Mouse (Mus musculus) midbrain, embryonic 14.5 days (tissue): ENCODE measurements at regions not wholly inside any gene's neighbourhood (a gene's known extent, or its start where the extent isn't known, plus 50 kb on each side); places are given as distances from the start of the nearest gene placed in this dataset.

Source experiments
- ATAC-seq: fragments of 200-750 bp; cut with Nextera tagmentation; 2 replicates; pipeline ENCODE4 v1.8.0; 2017; ENCODE audit warnings: moderate number of reproducible peaks, moderate library complexity; ENCODE audit not compliant: low FRiP score, low TSS enrichment
- DNase-seq: peaks from one replicate; pipeline ENCODE4 v3.0.0-alpha.2; 2015
- H3K27ac ChIP-seq: fragments of 300-500 bp; sonication (generic); replicated peaks from 2 replicates; pipeline ENCODE4 v1.5.1; 2014; ENCODE audit warnings: mild to moderate bottlenecking, low read depth, low read length, moderate library complexity
- H3K27me3 ChIP-seq: fragments of 300-500 bp; sonication (generic); 2 replicates; pipeline ENCODE4 v1.6.1; 2014; ENCODE audit warnings: low read length, control low read depth, mixed read lengths; ENCODE audit not compliant: control insufficient read depth, insufficient read depth
- H3K36me3 ChIP-seq: fragments of 300-500 bp; sonication (generic); 2 replicates; pipeline ENCODE4 v1.6.1; 2014; ENCODE audit warnings: low read length, control low read depth; ENCODE audit not compliant: control insufficient read depth, insufficient read depth
- H3K4me1 ChIP-seq: fragments of 300-500 bp; sonication (generic); 2 replicates; pipeline ENCODE4 v1.6.1; 2014; ENCODE audit warnings: mild to moderate bottlenecking, antibody characterized with exemption, low read length, control low read depth; ENCODE audit not compliant: control insufficient read depth, insufficient read depth
- H3K4me2 ChIP-seq: fragments of 300-500 bp; sonication (generic); 2 replicates; pipeline ENCODE4 v1.6.1; 2014; ENCODE audit warnings: mild to moderate bottlenecking, low read length, moderate library complexity
- H3K4me3 ChIP-seq: fragments of 300-500 bp; sonication (generic); replicated peaks from 2 replicates; pipeline ENCODE4 v1.5.1; 2014; ENCODE audit warnings: low read depth, low read length
- H3K9ac ChIP-seq: fragments of 300-500 bp; sonication (generic); replicated peaks from 2 replicates; pipeline ENCODE4 v1.6.1; 2014; ENCODE audit warnings: mild to moderate bottlenecking, low read length, moderate library complexity
- H3K9me3 ChIP-seq: fragments of 300-500 bp; sonication (generic); 2 replicates; pipeline ENCODE4 v1.6.1; 2016; ENCODE audit warnings: low read length, control low read depth, mixed read lengths; ENCODE audit not compliant: control insufficient read depth
- WGBS: fragments of 180-500 bp; shearing (Covaris S2); extraction: QIAGEN DNeasy Blood & Tissue Kit; methylation state at CpG from one replicate; pipeline ENCODE4 v1.1.7; 2014; 5-methylcytosine and 5-hydroxymethylcytosine counted together

DNA sequence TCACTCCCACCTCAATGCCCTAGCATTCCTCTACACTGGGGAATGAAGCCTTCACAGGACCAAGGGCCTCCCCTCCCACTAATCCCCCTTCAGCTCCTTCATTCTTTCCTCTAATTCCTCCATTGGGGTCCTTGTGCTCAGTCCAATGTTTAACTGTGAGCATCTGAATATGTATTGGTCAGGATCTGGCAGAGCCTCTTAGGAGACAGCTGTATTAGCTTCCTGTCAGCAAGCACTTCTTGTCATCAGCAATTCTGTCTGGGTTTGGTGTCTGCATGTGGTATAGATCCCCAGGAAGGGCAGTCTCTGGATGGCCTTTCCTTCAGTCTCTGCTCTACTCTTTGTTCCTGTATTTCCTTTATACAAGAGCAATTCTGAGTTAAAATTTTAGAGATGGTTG, 426.8 kb upstream of the 2610001J05Rik start:
- DNase-seq: no peak
- H3K4me3 ChIP-seq: no peak overlapping the region
- no peaks in the 10 kb centered on the region for H3K36me3 ChIP-seq
- no peaks in the 10 kb centered on the region for H3K27me3 ChIP-seq
- no peak overlapping the region for H3K9ac ChIP-seq
- H3K4me1 ChIP-seq: no peaks in the 10 kb centered on the region
- no peak overlapping the region for H3K27ac ChIP-seq
- H3K4me2 ChIP-seq: no peak overlapping the region
- no peaks in the 10 kb centered on the region for H3K9me3 ChIP-seq
- ATAC-seq: no peak

GRCm38 (mm10) chr6:14297428-14297827, 426.1 kb upstream of the 2610001J05Rik start:
- H3K27me3 ChIP-seq: no peaks in the 10 kb centered on the region
- no peak overlapping the region for H3K4me2 ChIP-seq
- DNase-seq (no peak), ATAC-seq (no peak)
- no peaks in the 10 kb centered on the region for H3K4me1 ChIP-seq
- H3K36me3 ChIP-seq: no peaks in the 10 kb centered on the region
- H3K27ac ChIP-seq: no peak overlapping the region
- H3K9ac ChIP-seq: no peak overlapping the region
- no peaks in the 10 kb centered on the region for H3K9me3 ChIP-seq
- no peak overlapping the region for H3K4me3 ChIP-seq

- ATAC-seq: peak; percentile 76; the same call in 1 of the 2 replicates
- H3K36me3 ChIP-seq: no peaks in the 10 kb centered on the region
Measured at GRCm38 (mm10) chr6:14290843-14291242, 419.5 kb upstream of the 2610001J05Rik start.

DNA sequence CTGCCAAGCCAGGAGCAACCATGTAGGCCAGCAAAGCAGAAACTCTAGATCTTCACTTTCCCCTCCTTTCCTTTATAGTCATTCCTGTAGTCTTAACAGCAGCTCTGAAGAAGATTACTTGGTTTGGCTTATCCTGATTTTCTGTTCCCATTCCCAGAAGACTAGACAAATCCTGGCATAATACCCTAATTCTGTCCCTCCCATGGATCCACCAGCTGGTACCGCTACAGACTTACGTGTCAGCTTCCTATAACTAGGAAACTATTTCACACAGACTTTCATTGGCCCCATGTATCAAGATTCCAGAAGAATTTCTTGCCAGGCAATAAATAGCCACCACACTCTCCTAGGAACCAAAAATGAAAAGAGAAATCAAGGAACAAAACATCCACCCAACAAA, 410.2 kb upstream of the 2610001J05Rik start:
- no peak overlapping the region for H3K4me3 ChIP-seq
- 94% methylated on average over 2 of the region's 2 CpGs for WGBS
- H3K4me1 ChIP-seq: no peaks in the 10 kb centered on the region
- H3K9ac ChIP-seq: no peak overlapping the region
- no peaks in the 10 kb centered on the region for H3K27me3 ChIP-seq
- H3K4me2 ChIP-seq: no peak overlapping the region
- H3K36me3 ChIP-seq: no peaks in the 10 kb centered on the region
- no peak for DNase-seq
- no peak overlapping the region for H3K27ac ChIP-seq
- no peak for ATAC-seq
- H3K9me3 ChIP-seq: no peaks in the 10 kb centered on the region

More at GRCm38 (mm10) chr6:14290843-14291242, 419.5 kb upstream of the 2610001J05Rik start:
- peak; percentile 47 for DNase-seq
- no peak overlapping the region for H3K9ac ChIP-seq
- no peak overlapping the region for H3K27ac ChIP-seq
- H3K4me1 ChIP-seq: no peaks in the 10 kb centered on the region
- no peaks in the 10 kb centered on the region for H3K9me3 ChIP-seq
- no peak overlapping the region for H3K4me2 ChIP-seq
- H3K4me3 ChIP-seq: no peak overlapping the region
- 15% methylated on average over 1 of the region's 1 CpGs for WGBS
- H3K27me3 ChIP-seq: no peaks in the 10 kb centered on the region

GRCm38 (mm10) chr6:14261941-14262340, 390.6 kb upstream of the 2610001J05Rik start:
- no peak overlapping the region for H3K4me3 ChIP-seq
- H3K27ac ChIP-seq: no peak overlapping the region
- whole genome bisulfite sequencing: 94% methylated on average over 1 of the region's 1 CpGs
- ATAC-seq: no peak
- H3K27me3 ChIP-seq: no peaks in the 10 kb centered on the region
- H3K9me3 ChIP-seq: no peaks in the 10 kb centered on the region
- no peak overlapping the region for H3K4me2 ChIP-seq
- no peak overlapping the region for H3K9ac ChIP-seq
- no peaks in the 10 kb centered on the region for H3K4me1 ChIP-seq
- no peaks in the 10 kb centered on the region for H3K36me3 ChIP-seq
- no peak for DNase-seq

DNA sequence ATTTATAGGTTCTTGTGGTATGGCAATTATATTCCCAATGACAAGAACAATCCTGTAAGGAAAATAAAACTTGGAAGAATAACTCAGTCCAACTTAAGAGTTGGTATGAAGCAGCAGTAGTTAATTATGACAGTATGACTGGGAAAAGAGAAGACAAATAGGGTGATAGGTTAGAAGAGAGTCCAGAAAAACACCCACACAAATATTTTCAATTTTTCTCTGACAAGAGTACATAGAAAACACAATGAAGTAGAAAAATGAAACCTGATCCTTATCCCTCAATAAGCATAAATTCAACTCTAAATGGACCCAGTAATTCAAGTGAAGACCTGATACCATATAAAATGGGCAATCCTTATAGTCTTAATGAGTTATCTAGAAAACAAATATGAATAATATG, 369.0 kb upstream of the 2610001J05Rik start:
- no peak overlapping the region for H3K27ac ChIP-seq
- H3K9ac ChIP-seq: no peak overlapping the region
- H3K9me3 ChIP-seq: no peaks in the 10 kb centered on the region
- H3K27me3 ChIP-seq: no peaks in the 10 kb centered on the region
- no peak overlapping the region for H3K4me2 ChIP-seq
- H3K36me3 ChIP-seq: no peaks in the 10 kb centered on the region
- DNase-seq (no peak), ATAC-seq (no peak)
- no peaks in the 10 kb centered on the region for H3K4me1 ChIP-seq
- no peak overlapping the region for H3K4me3 ChIP-seq

DNA sequence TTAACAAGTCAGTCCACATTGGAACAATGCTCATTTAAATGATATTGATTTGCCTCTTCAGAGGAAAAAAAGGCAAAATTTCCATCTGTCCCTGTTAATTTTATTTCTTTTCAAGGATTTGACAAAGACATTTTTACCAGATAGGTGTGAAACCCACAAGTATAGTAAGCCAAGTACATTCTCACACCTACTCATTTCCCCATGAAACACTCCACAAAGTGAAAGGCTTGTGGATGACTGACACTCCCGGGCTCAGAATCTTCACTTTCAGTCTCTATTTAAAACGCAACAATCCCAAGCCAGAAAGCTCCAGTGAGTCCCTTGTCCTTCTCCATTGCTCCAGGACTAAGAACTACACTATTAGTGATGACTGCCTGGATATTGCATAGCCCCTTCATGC, 367.8 kb upstream of the 2610001J05Rik start:
- Histone ChIP-seq H3K4me2 (no peak overlapping the region), H3K36me3 (no peaks in the 10 kb centered on the region), H3K27me3 (no peaks in the 10 kb centered on the region), H3K4me3 (no peak overlapping the region), H3K9me3 (no peaks in the 10 kb centered on the region), H3K4me1 (no peaks in the 10 kb centered on the region), H3K9ac (no peak overlapping the region), H3K27ac (no peak overlapping the region)
- no peak for ATAC-seq
- 65% methylated on average over 2 of the region's 2 CpGs for WGBS
- no peak for DNase-seq

DNA sequence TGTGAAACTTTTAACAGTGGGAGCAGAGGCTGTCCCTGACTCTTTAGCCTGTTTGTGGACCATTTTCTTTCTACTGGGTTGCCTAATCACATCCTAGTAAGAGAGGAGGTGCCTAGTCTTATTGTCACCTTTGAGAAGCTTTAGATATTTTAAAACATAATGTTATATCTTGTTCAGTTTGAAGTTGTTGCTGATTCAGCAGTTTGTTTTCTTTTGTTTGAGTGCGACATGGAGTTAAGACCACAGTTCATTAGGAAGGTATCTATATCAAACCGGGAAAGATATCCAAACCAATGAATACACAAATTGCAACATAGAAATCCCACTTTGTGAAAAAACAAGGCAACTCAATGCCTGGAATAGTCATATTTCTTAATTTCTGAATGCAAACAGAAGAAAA, 359.5 kb upstream of the 2610001J05Rik start:
- H3K27ac ChIP-seq: no peak overlapping the region
- no peaks in the 10 kb centered on the region for H3K27me3 ChIP-seq
- H3K4me1 ChIP-seq: no peaks in the 10 kb centered on the region
- no peak overlapping the region for H3K9ac ChIP-seq
- 98% methylated on average over 2 of the region's 2 CpGs for WGBS
- DNase-seq (no peak), ATAC-seq (no peak)
- no peak overlapping the region for H3K4me2 ChIP-seq
- no peaks in the 10 kb centered on the region for H3K9me3 ChIP-seq
- H3K4me3 ChIP-seq: no peak overlapping the region
- no peaks in the 10 kb centered on the region for H3K36me3 ChIP-seq

DNA sequence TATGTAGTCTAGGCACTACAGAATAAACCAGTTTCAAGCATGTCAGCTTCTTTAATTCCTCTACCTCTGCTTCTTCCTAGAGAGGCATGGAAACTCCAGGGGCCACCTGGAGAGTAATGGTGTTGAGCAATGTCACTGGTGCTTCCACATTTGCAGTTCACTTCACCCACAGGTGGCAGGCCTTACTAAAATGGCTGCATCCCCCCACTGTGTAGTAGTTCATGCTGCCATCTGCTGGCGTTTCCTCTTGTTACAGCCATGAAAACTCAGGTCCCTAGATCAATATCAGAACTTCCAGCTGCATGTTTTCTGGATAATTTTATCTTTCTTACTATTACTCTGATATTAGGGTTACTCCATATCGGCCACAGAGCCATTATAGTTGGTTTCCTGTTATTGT, 336.2 kb upstream of the 2610001J05Rik start:
- no peaks in the 10 kb centered on the region for H3K36me3 ChIP-seq
- H3K27ac ChIP-seq: no peak overlapping the region
- no peak overlapping the region for H3K4me3 ChIP-seq
- H3K27me3 ChIP-seq: no peaks in the 10 kb centered on the region
- no peak overlapping the region for H3K4me2 ChIP-seq
- DNase-seq (peak; percentile 85), ATAC-seq (peak; percentile 80; the same call in 1 of the 2 replicates)
- no peaks in the 10 kb centered on the region for H3K9me3 ChIP-seq
- H3K4me1 ChIP-seq: no peaks in the 10 kb centered on the region
- 12% methylated on average over 2 of the region's 2 CpGs for WGBS
- H3K9ac ChIP-seq: no peak overlapping the region
